Mouse (Mus musculus) brown adipose tissue, adult 24 weeks (tissue): ENCODE measurements around the gene Dnmt3b. TPM values are rescaled to one million over a fixed set of nuclear protein-coding genes. Genes with fewer than 3 reads are reported as not detected.
"Not testable (repeated sequence)": the region's sequence is repeated elsewhere in the genome, so short reads cannot be mapped to it uniquely, and the experiment has no call there.

Experiments
- H3K27ac ChIP-seq: fragments of 200-500 bp; replicated peaks from 2 replicates; pipeline ENCODE4 v1.5.1; 2012; ENCODE audit warnings: low read depth, mild to moderate bottlenecking, low read length
- H3K4me1 ChIP-seq: fragments of 200-500 bp; 2 replicates; pipeline ENCODE4 v1.6.1; 2012; ENCODE audit warnings: low read length, mixed read lengths; ENCODE audit not compliant: control insufficient read depth, insufficient read depth, insufficient read length
- H3K4me3 ChIP-seq: fragments of 200-500 bp; 2 replicates; pipeline ENCODE4 v1.5.1; 2012; ENCODE audit warnings: low read depth, mild to moderate bottlenecking, low read length, moderate library complexity; ENCODE audit not compliant: insufficient read depth
- polyA plus RNA-seq: library from polyadenylated mRNA; stranded (reverse); fragments of >200 nt; gene quantifications from 2 replicates; pipeline ENCODE4 v1.2.4, GENCODE M21; 2012; ENCODE audit not compliant: missing spikeins, insufficient read depth, insufficient read length

Gene Dnmt3b
- polyA plus RNA-seq, 1 experiment: not detected

GRCm38 (mm10) chr2:153665401-153665800, 16.2 kb downstream of the Dnmt3b start:
- Histone ChIP-seq H3K4me1 (no peaks in the 10 kb centered on the region), H3K4me3 (no peak overlapping the region), H3K27ac (no peak overlapping the region)

- no peak overlapping the region for H3K27ac ChIP-seq
- no peaks in the 10 kb centered on the region for H3K4me1 ChIP-seq
- H3K4me3 ChIP-seq: no peak overlapping the region
Measured at GRCm38 (mm10) chr2:153668754-153669376, 19.6 kb downstream of the Dnmt3b start.

- Histone ChIP-seq H3K4me3 (no peak overlapping the region), H3K4me1 (no peaks in the 10 kb centered on the region)
Measured at GRCm38 (mm10) chr2:153670111-153670510, 20.9 kb downstream of the Dnmt3b start.

GRCm38 (mm10) chr2:153672619-153673018, 23.4 kb downstream of the Dnmt3b start:
- H3K27ac ChIP-seq: no peak overlapping the region
- no peak overlapping the region for H3K4me3 ChIP-seq
- H3K4me1 ChIP-seq: no peaks in the 10 kb centered on the region

More at GRCm38 (mm10) chr2:153670111-153670510, 20.9 kb downstream of the Dnmt3b start:
- no peak overlapping the region for H3K27ac ChIP-seq

GRCm38 (mm10) chr2:153675364-153675763, 26.1 kb downstream of the Dnmt3b start:
- not testable (repeated sequence) for H3K27ac ChIP-seq, H3K4me3 ChIP-seq, H3K4me1 ChIP-seq

- H3K4me1 ChIP-seq: no peaks in the 10 kb centered on the region
- no peak overlapping the region for H3K4me3 ChIP-seq
- H3K27ac ChIP-seq: no peak overlapping the region
Measured at GRCm38 (mm10) chr2:153676944-153677343, 27.7 kb downstream of the Dnmt3b start.

- no peak overlapping the region for H3K27ac ChIP-seq
- no peaks in the 10 kb centered on the region for H3K4me1 ChIP-seq
- H3K4me3 ChIP-seq: no peak overlapping the region
Measured at GRCm38 (mm10) chr2:153677550-153677949, 28.3 kb downstream of the Dnmt3b start.

GRCm38 (mm10) chr2:153679959-153680358, 30.7 kb downstream of the Dnmt3b start:
- no peak overlapping the region for H3K27ac ChIP-seq
- no peaks in the 10 kb centered on the region for H3K4me1 ChIP-seq
- no peak overlapping the region for H3K4me3 ChIP-seq

GRCm38 (mm10) chr2:153693413-153693812, 44.2 kb downstream of the Dnmt3b start:
- not testable (repeated sequence) for H3K27ac ChIP-seq, H3K4me1 ChIP-seq, H3K4me3 ChIP-seq

GRCm38 (mm10) chr2:153694462-153695085, 45.3 kb downstream of the Dnmt3b start:
- no peak overlapping the region for H3K27ac ChIP-seq
- no peak overlapping the region for H3K4me3 ChIP-seq
- no peaks in the 10 kb centered on the region for H3K4me1 ChIP-seq

- Histone ChIP-seq H3K27ac (no peak within 1 kb of the TSS), H3K4me1 (no peaks in the 10 kb centered on the region), H3K4me3 (no peak within 1 kb of the TSS)
Measured at GRCm38 (mm10) chr2:153696352-153696751, 47.1 kb downstream of the Dnmt3b start, which contains the start of gene Dnmt3c. Gene Dnmt3c (plus strand): TSS chr2:153696652.

GRCm38 (mm10) chr2:153703389-153703788, 54.1 kb downstream of the Dnmt3b start:
- Histone ChIP-seq H3K27ac (no peak overlapping the region), H3K4me3 (no peak overlapping the region), H3K4me1 (peaks cover 4% of the 10 kb centered on the region; the same call in 1 of the 2 replicates)

GRCm38 (mm10) chr2:153710701-153711330, 61.6 kb downstream of the Dnmt3b start:
- H3K27ac ChIP-seq: no peak overlapping the region

GRCm38 (mm10) chr2:153712646-153713091, 63.4 kb downstream of the Dnmt3b start:
- Histone ChIP-seq H3K27ac (no peak overlapping the region), H3K4me1 (no peaks in the 10 kb centered on the region), H3K4me3 (no peak overlapping the region)

More at GRCm38 (mm10) chr2:153710701-153711330, 61.6 kb downstream of the Dnmt3b start:
- Histone ChIP-seq H3K4me3 (no peak overlapping the region), H3K4me1 (no peaks in the 10 kb centered on the region)

GRCm38 (mm10) chr2:153713227-153713626, 64.0 kb downstream of the Dnmt3b start:
- Histone ChIP-seq H3K4me1 (no peaks in the 10 kb centered on the region), H3K27ac (no peak overlapping the region)

More at GRCm38 (mm10) chr2:153713227-153713626, 64.0 kb downstream of the Dnmt3b start:
- no peak overlapping the region for H3K4me3 ChIP-seq
